Mouse (Mus musculus): Measurements from ENCODE around the gene Cd209c. TPM values are rescaled to one million over a fixed set of nuclear protein-coding genes. Genes with fewer than 3 reads are reported as not detected.

Gene Cd209c
- under 1 TPM in 3 of 4 experiments, not detected in 1; 0.31 to 0.75 (median 0.61) TPM for total RNA-seq (2022)

- DNase-seq (ENCODE audit: low spot score in 2 of 2), result no peak
Observed at GRCm38 (mm10) chr8:3954646-3955045, at the start of gene Cd209c. Gene Cd209c (minus strand): TSS chr8:3954746.

GRCm38 (mm10) chr8:3994219-3994618, 39.7 kb upstream of the Cd209c start:
- no peak for DNase-seq (ENCODE audit: low spot score in 2 of 2)

GRCm38 (mm10) chr8:3956037-3956436, 1.5 kb upstream of the Cd209c start:
- DNase-seq (ENCODE audit: low spot score in 2 of 2), result no peak

GRCm38 (mm10) chr8:3940023-3940422, 14.5 kb downstream of the Cd209c start:
- no peak for DNase-seq (ENCODE audit: low spot score in 2 of 2)

GRCm38 (mm10) chr8:3926744-3927143, 27.8 kb downstream of the Cd209c start, which contains the start of gene Cd209b:
Gene Cd209b (minus strand): TSS chr8:3926844.
- DNase-seq (ENCODE audit: low spot score in 2 of 2), result no peak

Other genes with a start within 250 kb of the Cd209c start
- not detected for gene Clec4g, start 234.1 kb downstream of the Cd209c start, total RNA-seq (2022)
- 1 to 10 TPM in 1 of 4 experiments, under 1 TPM in 3; 0.19 to 1.2 (median 0.38) TPM for gene Cd209a, start 205.8 kb downstream of the Cd209c start, total RNA-seq (2022)
- gene Cd209e, start 100.4 kb downstream of the Cd209c start, total RNA-seq (2022), result not detected
- gene Cd209d, start 76.2 kb downstream of the Cd209c start, total RNA-seq (2022), result 1 to 10 TPM in 2 of 4 experiments, under 1 TPM in 2; 0.56 to 2.1 (median 1.1) TPM
- 1 to 10 TPM in 1 of 4 experiments, under 1 TPM in 3; 0.63 to 2.1 (median 0.86) TPM for gene Cd209b, start 27.9 kb downstream of the Cd209c start, total RNA-seq (2022)
- gene Cd209f, start 151.1 kb upstream of the Cd209c start, total RNA-seq (2022), result 1 to 10 TPM in 2 of 4 experiments, under 1 TPM in 2; 0.73 to 1.5 (median 1.1) TPM
- under 1 TPM in 3 of 4 experiments, not detected in 1; 0.36 to 0.83 (median 0.39) TPM for gene Cd209g, start 179.4 kb upstream of the Cd209c start, total RNA-seq (2022)
- gene Evi5l, start 211.8 kb upstream of the Cd209c start, total RNA-seq (2022), result 10 to 100 TPM; 15.1 to 16.9 (median 16.2) TPM